Mouse (Mus musculus) kidney, embryonic 15.5 days (tissue): Measurements from ENCODE around the gene Gan. TPM values are rescaled to one million over a fixed set of nuclear protein-coding genes. Genes with fewer than 3 reads are reported as not detected.

Source experiments
- ATAC-seq: fragments of 200-750 bp; cut with Nextera tagmentation; replicated peaks from 2 replicates; pipeline ENCODE4 v1.8.0; 2017; ENCODE audit warnings: moderate TSS enrichment; ENCODE audit not compliant: low FRiP score
- H3K27ac ChIP-seq: fragments of 300-500 bp; sonication (generic); 2 replicates; pipeline ENCODE4 v1.5.1; 2015; ENCODE audit warnings: mild to moderate bottlenecking, inconsistent platforms
- H3K27me3 ChIP-seq: fragments of 300-500 bp; sonication (generic); 2 replicates; pipeline ENCODE4 v1.6.1; 2015; ENCODE audit warnings: inconsistent platforms
- H3K36me3 ChIP-seq: fragments of 300-500 bp; sonication (generic); 2 replicates; pipeline ENCODE4 v1.6.1; 2015; ENCODE audit warnings: inconsistent platforms
- H3K4me1 ChIP-seq: fragments of 300-500 bp; sonication (generic); 2 replicates; pipeline ENCODE4 v1.6.1; 2015; ENCODE audit warnings: inconsistent platforms
- H3K4me2 ChIP-seq: fragments of 300-500 bp; sonication (generic); 2 replicates; pipeline ENCODE4 v1.6.1; 2015; ENCODE audit warnings: moderate library complexity, mild to moderate bottlenecking, inconsistent platforms
- H3K4me3 ChIP-seq: fragments of 300-500 bp; sonication (generic); replicated peaks from 2 replicates; pipeline ENCODE4 v1.5.1; 2015; ENCODE audit warnings: mild to moderate bottlenecking, inconsistent platforms
- H3K9ac ChIP-seq: fragments of 300-500 bp; sonication (generic); 2 replicates; pipeline ENCODE4 v1.6.1; 2015; ENCODE audit warnings: mild to moderate bottlenecking, inconsistent platforms
- H3K9me3 ChIP-seq: fragments of 300-500 bp; sonication (generic); replicated peaks from 2 replicates; pipeline ENCODE4 v1.6.1; 2016; ENCODE audit warnings: inconsistent platforms
- WGBS: fragments of 180-500 bp; shearing (Covaris S2); methylation state at CpG from one replicate; pipeline ENCODE4 v1.1.7; 2015; ENCODE audit warnings: mixed read lengths; 5-methylcytosine and 5-hydroxymethylcytosine counted together
- polyA plus RNA-seq: library from polyadenylated mRNA; unstranded; fragments of >200 nt; fragmentation: Nextera tagmentation; extraction: Ambion mirVana; gene quantifications from 2 replicates; pipeline ENCODE4 v1.2.1, GENCODE M21; 2015

Gan gene
- polyA plus RNA-seq, 1 experiment from 2014 or later = 1.9 TPM

- peaks cover 58% of the 10 kb centered on the region for H3K4me1 ChIP-seq
- H3K27me3 ChIP-seq = no peaks in the 10 kb centered on the region
- 37% methylated on average over 6 of the region's 6 CpGs for WGBS
- H3K36me3 ChIP-seq = no peaks in the 10 kb centered on the region
- no peaks in the 10 kb centered on the region for H3K9me3 ChIP-seq
- peak overlapping the region; percentile 88 for H3K4me3 ChIP-seq
- peak overlapping the region; percentile 88 for H3K27ac ChIP-seq
- H3K9ac ChIP-seq = peak overlapping the region; percentile 97
- no peak for ATAC-seq
- peak overlapping the region; percentile 79 for H3K4me2 ChIP-seq
Observed at GRCm38 (mm10) chr8:117258576-117259040, 100.7 kb downstream of the Gan start.

DNA sequence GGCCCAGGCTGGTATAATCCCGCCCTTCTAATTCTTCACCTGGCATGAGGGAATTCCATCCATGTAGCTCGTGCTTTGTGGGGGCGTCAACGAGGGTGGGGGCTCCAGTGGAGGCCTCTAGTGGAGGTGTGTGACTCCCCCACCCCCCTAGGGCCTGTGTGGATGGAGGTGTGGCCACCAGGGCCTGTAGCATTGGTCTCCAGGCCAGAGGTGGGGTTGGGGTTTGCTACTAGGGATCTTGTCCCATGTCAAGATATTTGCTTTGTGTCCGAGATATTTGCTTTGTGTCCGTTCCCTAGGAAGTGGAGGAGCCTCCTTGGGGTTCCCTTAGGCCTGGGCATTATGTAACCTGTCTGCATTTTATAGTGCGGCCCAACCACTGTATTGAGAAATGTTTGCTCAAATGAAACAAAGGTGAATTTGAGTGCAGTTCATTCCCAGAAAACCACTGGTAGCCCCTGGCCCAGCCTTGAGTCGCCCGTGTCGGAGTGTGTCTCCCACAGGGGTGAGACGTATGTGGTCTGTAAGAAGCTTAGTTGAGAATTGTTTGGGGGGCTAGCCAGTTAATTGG is 101.6 kb downstream of the Gan start:
- peak overlapping the region; percentile 88 for H3K4me3 ChIP-seq
- H3K4me2 ChIP-seq = peak overlapping the region; percentile 79
- ATAC-seq = no peak
- peaks cover 61% of the 10 kb centered on the region for H3K4me1 ChIP-seq
- H3K27me3 ChIP-seq = no peaks in the 10 kb centered on the region
- H3K27ac ChIP-seq = peak overlapping the region; percentile 88
- peak overlapping the region; percentile 97 for H3K9ac ChIP-seq
- 46% methylated on average over 11 of the region's 11 CpGs for WGBS
- no peaks in the 10 kb centered on the region for H3K9me3 ChIP-seq
- no peaks in the 10 kb centered on the region for H3K36me3 ChIP-seq

GRCm38 (mm10) chr8:117260234-117260929 is 102.4 kb downstream of the Gan start:
- 0 out of 2 replicates have a peak overlapping the region, but pooled peaks have one; percentile 21 for H3K9ac ChIP-seq
- no peak for ATAC-seq

GRCm38 (mm10) chr8:117260930-117261475 is 103.1 kb downstream of the Gan start:
- no peaks in the 10 kb centered on the region for H3K36me3 ChIP-seq
- H3K4me1 ChIP-seq = peaks cover 66% of the 10 kb centered on the region
- no peak for ATAC-seq
- H3K4me2 ChIP-seq = peak overlapping the region; percentile 79
- H3K27ac ChIP-seq = peak overlapping the region; percentile 88
- H3K4me3 ChIP-seq = peak overlapping the region; percentile 10; the same call in 1 of the 2 replicates
- H3K9me3 ChIP-seq = no peaks in the 10 kb centered on the region
- WGBS = 42% methylated on average over 14 of the region's 14 CpGs
- no peaks in the 10 kb centered on the region for H3K27me3 ChIP-seq
- H3K9ac ChIP-seq = 0 out of 2 replicates have a peak overlapping the region, but pooled peaks have one; percentile 21

More at GRCm38 (mm10) chr8:117260234-117260929, 102.4 kb downstream of the Gan start:
- Histone ChIP-seq H3K27me3 (no peaks in the 10 kb centered on the region), H3K9me3 (no peaks in the 10 kb centered on the region), H3K4me3 (peak overlapping the region; percentile 88; the same call in 1 of the 2 replicates), H3K4me1 (peaks cover 68% of the 10 kb centered on the region), H3K36me3 (no peaks in the 10 kb centered on the region), H3K4me2 (peak overlapping the region; percentile 79), H3K27ac (peak overlapping the region; percentile 88)
- WGBS = 29% methylated on average over 14 of the region's 14 CpGs

- Histone ChIP-seq H3K4me1 (peaks cover 64% of the 10 kb centered on the region), H3K27ac (0 out of 2 replicates have a peak overlapping the region, but pooled peaks have one; percentile 88), H3K36me3 (no peaks in the 10 kb centered on the region), H3K4me2 (peak overlapping the region; percentile 79), H3K27me3 (no peaks in the 10 kb centered on the region), H3K4me3 (no peak overlapping the region), H3K9ac (0 out of 2 replicates have a peak overlapping the region, but pooled peaks have one; percentile 11), H3K9me3 (no peaks in the 10 kb centered on the region)
- WGBS = 19% methylated on average over 9 of the region's 9 CpGs
- ATAC-seq = no peak
Observed at GRCm38 (mm10) chr8:117261702-117262101, 103.8 kb downstream of the Gan start.

DNA sequence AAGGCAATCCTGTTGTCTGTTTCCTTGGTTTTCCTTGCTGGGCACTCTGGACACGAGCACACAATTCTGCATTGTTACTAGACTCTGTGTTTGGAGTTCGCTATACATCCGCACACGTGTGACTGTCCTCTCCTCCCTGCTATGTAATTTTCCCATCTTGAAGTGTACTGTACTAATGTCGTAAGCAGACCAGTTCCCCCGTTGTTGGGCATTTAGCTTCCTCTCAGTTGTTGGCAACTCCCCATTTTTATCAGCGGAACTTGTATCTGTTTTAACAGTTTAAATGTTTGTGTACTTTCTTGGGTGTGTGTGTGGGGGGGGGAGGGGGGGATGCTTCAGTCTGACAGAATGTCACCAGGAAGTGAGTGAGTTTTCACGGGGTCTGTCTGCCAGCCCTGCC is 104.8 kb downstream of the Gan start:
- WGBS = 58% methylated on average over 8 of the region's 8 CpGs
- ATAC-seq = no peak
- no peak overlapping the region for H3K4me3 ChIP-seq
- peaks cover 72% of the 10 kb centered on the region for H3K4me1 ChIP-seq
- no peaks in the 10 kb centered on the region for H3K9me3 ChIP-seq
- no peak overlapping the region for H3K4me2 ChIP-seq
- H3K27ac ChIP-seq = no peak overlapping the region
- no peaks in the 10 kb centered on the region for H3K27me3 ChIP-seq
- H3K9ac ChIP-seq = no peak overlapping the region
- no peaks in the 10 kb centered on the region for H3K36me3 ChIP-seq

GRCm38 (mm10) chr8:117263442-117263841 is 105.5 kb downstream of the Gan start:
- Histone ChIP-seq H3K4me1 (peaks cover 72% of the 10 kb centered on the region), H3K36me3 (no peaks in the 10 kb centered on the region), H3K4me2 (no peak overlapping the region), H3K9me3 (no peaks in the 10 kb centered on the region), H3K9ac (no peak overlapping the region), H3K4me3 (no peak overlapping the region), H3K27me3 (no peaks in the 10 kb centered on the region), H3K27ac (no peak overlapping the region)
- WGBS = 65% methylated on average over 6 of the region's 6 CpGs
- ATAC-seq = no peak

- Histone ChIP-seq H3K36me3 (no peaks in the 10 kb centered on the region), H3K4me2 (no peak overlapping the region), H3K27ac (no peak overlapping the region), H3K27me3 (no peaks in the 10 kb centered on the region), H3K9me3 (no peaks in the 10 kb centered on the region), H3K4me1 (peaks cover 55% of the 10 kb centered on the region), H3K4me3 (no peak overlapping the region), H3K9ac (no peak overlapping the region)
- no peak for ATAC-seq
- WGBS = 87% methylated on average over 5 of the region's 5 CpGs
Observed at GRCm38 (mm10) chr8:117265079-117265478, 107.1 kb downstream of the Gan start.

Other genes with a start within 250 kb of the Gan start
- gene Cmc2, start 236.7 kb upstream of the Gan start, polyA plus RNA-seq = 85.6 and 87.7 TPM in 2 replicates
- 42.6 and 45.9 TPM in 2 replicates for gene Cenpn, start 236.4 kb upstream of the Gan start, polyA plus RNA-seq
- gene Atmin, start 214.7 kb upstream of the Gan start, polyA plus RNA-seq = 11.3 and 12.3 TPM in 2 replicates
- 2.4 and 2.5 TPM in 2 replicates for gene 1700030J22Rik, start 179.2 kb upstream of the Gan start, polyA plus RNA-seq
- gene Gcsh, start 164.6 kb upstream of the Gan start, polyA plus RNA-seq = 174 and 176 TPM in 2 replicates
- 0.05 and 0.10 TPM in 2 replicates for gene Pkd1l2, start 75.7 kb upstream of the Gan start, polyA plus RNA-seq
- 0.33 and 0.36 TPM in 2 replicates for gene Bco1, start 62.3 kb upstream of the Gan start, polyA plus RNA-seq
- gene Cmip, start 98.9 kb downstream of the Gan start, polyA plus RNA-seq = 20.5 and 21.8 TPM in 2 replicates